Mouse (Mus musculus) frontal cortex, postnatal 36 days (tissue): ENCODE measurements at regions not wholly inside any gene's neighbourhood (a gene's known extent, or its start where the extent isn't known, plus 50 kb on each side); places are given as distances from the start of the nearest gene placed in this dataset.

Experiments used
- DNase-seq, 2 experiments: peaks; one replicate each; pipeline ENCODE4 v3.0.0; 2022; ENCODE audit warnings: low spot score in 2 of 2

- DNase-seq, result no peak
Observed at GRCm38 (mm10) chr13:101221331-101222043, 388.3 kb upstream of the Slc30a5 start.

GRCm38 (mm10) chr13:101219568-101219967, 386.3 kb upstream of the Slc30a5 start:
- no peak for DNase-seq

GRCm38 (mm10) chr13:101216897-101217480, 383.8 kb upstream of the Slc30a5 start:
- DNase-seq, result no peak

- no peak for DNase-seq
Observed at GRCm38 (mm10) chr13:101216421-101216820, 383.2 kb upstream of the Slc30a5 start.

- no peak for DNase-seq
Observed at GRCm38 (mm10) chr13:101215792-101216221, 382.6 kb upstream of the Slc30a5 start.

GRCm38 (mm10) chr13:101215131-101215641, 382.0 kb upstream of the Slc30a5 start:
- no peak for DNase-seq

- DNase-seq, result no peak
Observed at GRCm38 (mm10) chr13:101214094-101214493, 380.9 kb upstream of the Slc30a5 start.

- DNase-seq, result no peak
Observed at GRCm38 (mm10) chr13:101213121-101213916, 380.1 kb upstream of the Slc30a5 start.

- DNase-seq, result no peak
Observed at GRCm38 (mm10) chr13:101212341-101212895, 379.2 kb upstream of the Slc30a5 start.

- DNase-seq, result no peak
Observed at GRCm38 (mm10) chr13:101208788-101209187, 375.6 kb upstream of the Slc30a5 start.

GRCm38 (mm10) chr13:101203463-101203862, 370.2 kb upstream of the Slc30a5 start:
- DNase-seq, result no peak

- no peak for DNase-seq
Observed at GRCm38 (mm10) chr13:101202565-101203313, 369.5 kb upstream of the Slc30a5 start.

GRCm38 (mm10) chr13:101190249-101190830, 357.1 kb upstream of the Slc30a5 start:
- no peak for DNase-seq

- DNase-seq, result no peak
Observed at GRCm38 (mm10) chr13:101182387-101182786, 349.2 kb upstream of the Slc30a5 start.

- DNase-seq, result no peak
Observed at GRCm38 (mm10) chr13:101175017-101175689, 341.9 kb upstream of the Slc30a5 start.

GRCm38 (mm10) chr13:101161768-101162167, 328.5 kb upstream of the Slc30a5 start:
- no peak for DNase-seq

- DNase-seq, result no peak
Observed at GRCm38 (mm10) chr13:101159878-101160277, 326.7 kb upstream of the Slc30a5 start.

GRCm38 (mm10) chr13:101153760-101154159, 320.5 kb upstream of the Slc30a5 start:
- DNase-seq, result no peak

- no peak for DNase-seq
Observed at GRCm38 (mm10) chr13:101142761-101143160, 309.5 kb upstream of the Slc30a5 start.

- no peak for DNase-seq
Observed at GRCm38 (mm10) chr13:101142104-101142735, 309.0 kb upstream of the Slc30a5 start.
